Mouse (Mus musculus): ENCODE results near the gene Gnb1l. TPM values are rescaled to one million over a fixed set of nuclear protein-coding genes. Genes with fewer than 3 reads are reported as not detected.

Gnb1l gene
- polyA plus RNA-seq (2012; rRNA removed) = 7.9 and 10.4 TPM in 2 replicates

DNA sequence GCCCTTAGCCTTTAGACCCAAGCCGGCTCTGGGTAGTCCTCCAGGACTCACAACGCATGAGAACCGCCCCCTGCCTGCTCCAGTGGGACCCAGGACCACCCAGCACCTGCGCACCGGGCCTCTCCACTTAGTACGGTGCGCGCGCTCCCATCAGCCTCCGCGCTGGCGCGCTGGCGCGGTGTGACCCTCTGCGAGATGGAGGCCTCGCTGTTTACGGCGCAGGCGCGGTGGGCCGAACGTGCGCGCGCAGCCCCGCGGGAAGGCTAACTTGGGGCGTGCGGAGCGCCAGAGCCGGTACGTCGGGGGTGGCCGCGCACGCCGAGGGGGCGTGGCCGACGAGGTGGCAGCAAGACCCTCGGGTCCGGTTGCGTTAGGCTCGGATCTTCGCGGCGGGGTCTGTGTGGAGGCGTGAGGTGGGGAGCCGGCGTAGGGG lies at the start of gene Gnb1l, which contains the start of gene Rtl10:
Gene Gnb1l, plus strand, starts transcription at position 156 of the 433 bp plus-strand sequence.
Gene Rtl10, plus strand, starts transcription at position 344 of the 433 bp plus-strand sequence.

DNA sequence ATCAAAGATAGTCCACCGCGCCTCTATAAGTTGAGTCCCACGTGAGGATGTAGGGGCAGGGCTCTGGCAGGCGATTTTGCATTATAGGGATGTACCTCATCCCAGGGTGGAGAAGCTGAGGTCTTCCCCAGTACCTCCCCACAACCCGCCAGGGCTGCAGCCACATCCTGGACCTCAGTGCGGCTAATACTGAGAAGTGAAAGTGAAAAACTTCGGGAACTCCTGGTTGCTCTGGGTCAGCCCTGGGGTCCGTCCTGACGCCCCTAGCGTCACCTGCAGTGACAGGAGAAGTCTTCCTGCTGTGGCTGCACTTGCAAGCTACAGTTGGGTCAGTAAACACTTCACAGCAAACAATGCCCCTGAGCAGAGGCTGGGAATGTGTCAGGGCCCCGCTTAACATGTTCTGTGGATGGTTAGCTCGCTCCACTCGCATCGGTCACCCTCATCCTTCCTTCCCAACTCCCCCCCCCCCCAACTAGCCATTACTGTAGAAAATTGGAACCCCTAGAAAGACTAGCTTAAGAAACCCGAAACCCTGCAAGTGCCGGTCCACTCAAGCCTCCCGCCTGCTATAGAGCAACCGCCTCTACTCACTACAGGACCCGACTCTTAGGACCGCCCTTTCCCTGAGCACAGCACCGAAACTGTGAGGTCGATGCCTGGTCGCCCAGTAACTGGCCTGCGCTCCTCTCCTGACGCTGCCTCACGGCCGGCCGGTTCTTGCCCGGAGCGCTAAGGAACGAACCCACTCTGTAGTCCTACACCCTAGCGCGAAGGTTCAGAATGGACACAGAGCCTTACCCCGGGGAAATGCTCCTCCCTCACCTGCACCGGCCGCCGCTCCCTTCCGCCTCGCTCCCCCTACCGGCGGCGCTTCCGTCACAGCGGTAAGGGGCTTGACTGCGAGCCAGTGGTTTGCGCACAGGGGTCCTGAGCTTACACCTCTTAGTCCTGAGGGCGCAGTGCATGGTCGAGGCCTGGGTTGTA lies 91.6 kb downstream of the Gnb1l start, which contains the start of gene Tbx1:
Gene Tbx1, minus strand, starts transcription at position 868 of the 987 bp plus-strand sequence.

Other genes starting within 250 kb of the Gnb1l start
- gene Ranbp1, start 250.0 kb upstream of the Gnb1l start, polyA plus RNA-seq (2012; rRNA removed) = 505 and 919 TPM in 2 replicates
- gene Gm49776, start 240.4 kb upstream of the Gnb1l start, polyA plus RNA-seq (2012; rRNA removed) = 0.27 and 2.3 TPM in 2 replicates
- gene Dgcr8, start 209.5 kb upstream of the Gnb1l start, polyA plus RNA-seq (2012; rRNA removed) = 84.9 and 98.9 TPM in 2 replicates
- gene Tango2, start 150.6 kb upstream of the Gnb1l start, polyA plus RNA-seq (2012; rRNA removed) = 26.5 and 33.6 TPM in 2 replicates
- gene Arvcf, start 150.5 kb upstream of the Gnb1l start, polyA plus RNA-seq (2012; rRNA removed) = 111 and 127 TPM in 2 replicates
- 23.1 and 30.1 TPM in 2 replicates for gene Txnrd2, start 72.3 kb upstream of the Gnb1l start, polyA plus RNA-seq (2012; rRNA removed)
- 37.2 and 47.8 TPM in 2 replicates for gene Comt, start 71.9 kb upstream of the Gnb1l start, polyA plus RNA-seq (2012; rRNA removed)
- gene Rtl10, start 188 bp downstream of the Gnb1l start, polyA plus RNA-seq (2012; rRNA removed) = 7.6 and 10.4 TPM in 2 replicates
- 2.3 and 10.8 TPM in 2 replicates for gene Tbx1, start 92.0 kb downstream of the Gnb1l start, polyA plus RNA-seq (2012; rRNA removed)
- gene Gp1bb, start 123.7 kb downstream of the Gnb1l start, polyA plus RNA-seq (2012; rRNA removed) = 4.8 and 8.9 TPM in 2 replicates
- gene Gm49601, start 127.7 kb downstream of the Gnb1l start, polyA plus RNA-seq (2012; rRNA removed) = 37.3 and 43.2 TPM in 2 replicates
- gene Sept5, start 131.2 kb downstream of the Gnb1l start, polyA plus RNA-seq (2012; rRNA removed) = 76.8 and 93.6 TPM in 2 replicates